Mouse (Mus musculus) inflammation-experienced regulatory T-cells, adult 6 months (primary cell): ENCODE measurements around the gene Mapk1ip1l. TPM values are rescaled to one million over a fixed set of nuclear protein-coding genes. Genes with fewer than 3 reads are reported as not detected.
A peak's percentile ranks its signal among the peaks of the same experiment; 100 is the strongest.
"Not testable (repeated sequence)": the region's sequence is repeated elsewhere in the genome, so short reads cannot be mapped to it uniquely, and the experiment has no call there.

Experiments used
- ATAC-seq: one replicate; pipeline ENCODE4 v1.8.0; 2017
- polyA plus RNA-seq, 3 experiments: library from polyadenylated mRNA; unstranded; fragments of 100-300 nt; shearing (Covaris generic); gene quantifications; one replicate each; pipeline ENCODE4 v1.2.1; 2017

Gene Mapk1ip1l
- polyA plus RNA-seq, 3 experiments from 2014 or later, result 45.2 to 52.2 (median 49.0) TPM

- no peak for ATAC-seq
These were observed 7.9 kb downstream of the Mapk1ip1l start for GRCm38 (mm10) chr14:47305933-47306332.

GRCm38 (mm10) chr14:47307669-47308068 lies 9.6 kb downstream of the Mapk1ip1l start:
- ATAC-seq, result no peak

GRCm38 (mm10) chr14:47309061-47309460 lies 11.0 kb downstream of the Mapk1ip1l start:
- no peak for ATAC-seq

- ATAC-seq, result no peak
These were observed 12.5 kb downstream of the Mapk1ip1l start for GRCm38 (mm10) chr14:47310342-47311181.

GRCm38 (mm10) chr14:47319362-47319761 lies 21.3 kb downstream of the Mapk1ip1l start:
- no peak for ATAC-seq

- ATAC-seq, result not testable (repeated sequence)
These were observed 23.5 kb downstream of the Mapk1ip1l start for GRCm38 (mm10) chr14:47321581-47321980.

GRCm38 (mm10) chr14:47325965-47326761 lies 28.1 kb downstream of the Mapk1ip1l start:
- ATAC-seq, result no peak

- ATAC-seq, result no peak
These were observed 29.3 kb downstream of the Mapk1ip1l start for GRCm38 (mm10) chr14:47327347-47327746.

- no peak for ATAC-seq
These were observed 33.9 kb downstream of the Mapk1ip1l start for GRCm38 (mm10) chr14:47331920-47332319.

GRCm38 (mm10) chr14:47334819-47335218 lies 36.8 kb downstream of the Mapk1ip1l start:
- ATAC-seq, result peak; percentile 83

GRCm38 (mm10) chr14:47335300-47335699 lies 37.2 kb downstream of the Mapk1ip1l start:
- no peak for ATAC-seq

- no peak for ATAC-seq
These were observed 42.3 kb downstream of the Mapk1ip1l start for GRCm38 (mm10) chr14:47340231-47340925.

GRCm38 (mm10) chr14:47341811-47342291 lies 43.8 kb downstream of the Mapk1ip1l start:
- no peak for ATAC-seq

GRCm38 (mm10) chr14:47346715-47347114 lies 48.6 kb downstream of the Mapk1ip1l start:
- no peak for ATAC-seq

GRCm38 (mm10) chr14:47350974-47351373 lies 52.9 kb downstream of the Mapk1ip1l start:
- ATAC-seq, result no peak

GRCm38 (mm10) chr14:47352272-47352671 lies 54.2 kb downstream of the Mapk1ip1l start:
- no peak for ATAC-seq

- no peak for ATAC-seq
These were observed 55.2 kb downstream of the Mapk1ip1l start for GRCm38 (mm10) chr14:47353240-47353639.

- ATAC-seq, result no peak
These were observed 56.1 kb downstream of the Mapk1ip1l start for GRCm38 (mm10) chr14:47354111-47354577.

GRCm38 (mm10) chr14:47354948-47355347 lies 56.9 kb downstream of the Mapk1ip1l start:
- ATAC-seq, result no peak

- ATAC-seq, result no peak
These were observed 58.6 kb downstream of the Mapk1ip1l start for GRCm38 (mm10) chr14:47356622-47357021.

GRCm38 (mm10) chr14:47359610-47360009 lies 61.5 kb downstream of the Mapk1ip1l start:
- ATAC-seq, result no peak

GRCm38 (mm10) chr14:47361418-47361817 lies 63.4 kb downstream of the Mapk1ip1l start:
- ATAC-seq, result no peak

- ATAC-seq, result peak; percentile 50
These were observed 63.8 kb downstream of the Mapk1ip1l start for GRCm38 (mm10) chr14:47361899-47362298.
